Mouse (Mus musculus) kidney, postnatal 36 days (tissue): ENCODE data around the gene Tll1.
A peak's percentile ranks its signal among the peaks of the same experiment; 100 is the strongest.
"Not testable (repeated sequence)": the region's sequence is repeated elsewhere in the genome, so short reads cannot be mapped to it uniquely, and the experiment has no call there.

Source experiments
- DNase-seq, 2 experiments: peaks; one replicate each; pipeline ENCODE4 v3.0.0; 2021 to 2022; ENCODE audit warnings: mixed read lengths in 2 of 2

The Tll1 gene

GRCm38 (mm10) chr8:64057571-64057970, 148.5 kb downstream of the Tll1 start:
- no peak for DNase-seq

DNA sequence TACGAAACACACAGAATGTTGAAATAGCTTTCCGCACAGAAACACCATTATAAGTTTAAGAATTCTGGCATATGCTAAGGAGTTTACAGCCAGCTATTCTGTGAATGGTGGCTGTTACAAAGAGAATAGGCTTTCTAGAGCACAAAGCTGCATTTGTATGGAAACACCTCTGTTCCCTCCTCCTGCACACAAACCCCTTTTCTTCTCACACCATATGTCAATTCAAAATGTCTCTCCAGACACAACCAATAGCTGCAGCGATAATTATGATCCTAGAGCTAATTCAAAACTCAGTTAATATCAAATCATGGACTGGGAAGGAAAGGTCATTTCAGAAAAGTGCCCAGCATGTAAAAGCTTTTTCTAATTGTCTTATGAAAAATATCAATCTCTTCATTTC, 157.5 kb downstream of the Tll1 start:
- no peak for DNase-seq

GRCm38 (mm10) chr8:64047963-64048505, 158.0 kb downstream of the Tll1 start:
- no peak for DNase-seq

GRCm38 (mm10) chr8:64041303-64041884, 164.7 kb downstream of the Tll1 start:
- DNase-seq = no peak

- DNase-seq = no peak
Observed at GRCm38 (mm10) chr8:64030672-64031385, 175.2 kb downstream of the Tll1 start.

GRCm38 (mm10) chr8:64030081-64030480, 176.0 kb downstream of the Tll1 start:
- DNase-seq = no peak

DNA sequence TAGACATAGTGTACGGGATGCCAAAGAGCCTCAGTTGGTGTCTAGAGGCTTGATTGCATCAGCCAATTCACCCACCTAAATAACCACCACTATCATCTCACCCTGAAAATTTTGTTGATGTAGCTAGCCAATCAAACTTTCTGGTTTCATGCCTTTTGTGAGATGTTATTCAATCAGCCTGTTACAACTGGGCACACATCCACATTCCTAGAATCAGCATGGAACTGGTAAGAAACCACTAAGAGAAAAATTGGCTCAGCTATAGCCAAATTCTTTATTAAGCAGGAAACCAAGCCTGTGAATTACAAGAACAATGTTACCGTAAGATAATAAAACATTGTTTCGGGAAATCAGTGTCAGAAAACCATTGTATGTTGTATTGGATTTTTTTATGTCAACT, 176.5 kb downstream of the Tll1 start:
- DNase-seq = peak in 1 of 2 experiments; percentile 3

- no peak for DNase-seq
Observed at GRCm38 (mm10) chr8:64024359-64024758, 181.7 kb downstream of the Tll1 start.

DNA sequence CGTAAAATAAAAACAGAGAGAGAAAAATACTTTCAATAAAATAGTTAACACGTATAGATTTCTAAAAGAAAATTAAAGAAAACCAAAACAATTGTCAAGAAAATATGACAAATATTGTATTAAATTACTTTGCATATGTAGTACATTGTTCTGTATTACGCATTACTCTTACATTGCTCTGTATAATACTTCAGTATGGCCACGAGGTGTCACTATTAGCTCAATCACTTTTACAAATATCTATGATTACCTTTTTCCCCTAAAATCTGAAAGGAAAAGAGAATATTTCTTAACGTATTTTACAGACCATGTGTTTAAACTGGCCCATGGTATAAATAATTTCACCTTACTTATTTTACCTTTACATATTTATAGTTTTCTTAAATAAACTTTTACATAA, 182.5 kb downstream of the Tll1 start:
- DNase-seq = peak in 1 of 2 experiments; percentile 3

DNA sequence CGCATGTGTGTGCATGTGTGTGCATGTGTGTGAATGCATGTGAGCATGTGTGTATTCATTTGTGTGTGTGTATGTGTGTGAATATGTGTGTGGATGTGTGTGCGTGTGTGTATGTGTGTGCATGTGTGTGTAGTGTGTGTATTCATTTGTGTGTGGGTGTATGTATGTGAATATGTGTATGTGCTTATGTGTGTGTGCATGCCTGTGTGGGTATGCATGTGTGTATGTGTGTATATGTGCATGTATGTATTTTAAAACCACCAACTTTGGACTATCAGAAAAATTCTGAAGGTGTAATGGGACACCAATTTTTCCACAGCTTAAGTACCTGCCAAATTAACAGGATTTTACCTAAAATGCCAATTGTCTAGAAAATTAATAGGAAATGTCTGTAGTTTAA, 183.0 kb downstream of the Tll1 start:
- DNase-seq = no peak

DNA sequence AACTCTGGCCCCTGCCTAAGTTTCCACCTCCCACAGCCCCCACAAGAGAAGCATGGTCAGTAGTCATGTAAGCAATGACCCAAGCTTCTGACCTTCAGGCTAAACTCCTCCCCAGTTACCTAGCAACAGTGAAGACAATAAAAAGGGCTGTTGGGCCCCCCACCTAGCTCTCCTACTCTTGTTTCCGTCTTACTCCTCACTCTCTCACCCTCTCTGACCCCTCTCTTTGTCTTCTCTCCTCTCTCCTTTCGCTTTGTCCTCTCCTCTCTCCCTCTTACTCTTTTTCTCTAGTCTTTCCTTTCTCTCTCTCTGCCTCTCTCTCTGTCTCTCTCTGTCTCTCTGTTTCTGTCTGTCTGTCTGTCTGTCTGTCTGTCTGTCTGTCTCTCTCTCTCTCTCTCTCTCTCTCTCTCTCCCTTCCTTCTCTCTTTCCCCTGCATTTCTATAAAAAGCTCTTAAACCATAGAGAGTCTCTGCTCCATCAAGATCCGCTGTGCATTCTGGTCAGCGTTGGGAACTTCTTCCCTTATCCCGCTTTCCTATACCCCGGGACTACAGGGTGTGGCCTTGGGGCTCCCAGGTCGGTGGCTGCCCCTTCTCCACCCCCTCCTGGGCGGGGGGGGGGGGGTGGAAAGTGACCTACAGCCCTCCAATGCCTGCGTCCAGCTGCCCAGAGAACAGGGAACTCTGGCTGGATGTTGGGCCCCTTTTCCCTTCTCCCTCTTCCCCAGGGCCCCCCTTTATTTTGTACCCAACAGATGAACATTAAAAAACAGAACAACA, 235.3 kb downstream of the Tll1 start:
- DNase-seq = not testable (repeated sequence)
